Mouse (Mus musculus): ENCODE results near the gene Ciao1.
A peak's percentile ranks its signal among the peaks of the same experiment; 100 is the strongest.
"Not testable (repeated sequence)": the region's sequence is repeated elsewhere in the genome, so short reads cannot be mapped to it uniquely, and the experiment has no call there.

Ciao1 gene

GRCm38 (mm10) chr2:127250291-127251008 lies 2.8 kb upstream of the Ciao1 start:
- DNase-seq (ENCODE audit: low read depth, low spot score), result no peak

GRCm38 (mm10) chr2:127248334-127249004 lies 853 bp upstream of the Ciao1 start:
- peak; percentile 50 for DNase-seq (ENCODE audit: low read depth, low spot score)

- no peak for DNase-seq (ENCODE audit: low read depth, low spot score)
Observed at GRCm38 (mm10) chr2:127240065-127240464, 7.6 kb downstream of the Ciao1 start.

- no peak for DNase-seq (ENCODE audit: low read depth, low spot score)
Observed at GRCm38 (mm10) chr2:127237897-127238610, 9.6 kb downstream of the Ciao1 start.

GRCm38 (mm10) chr2:127225261-127225660 lies 22.4 kb downstream of the Ciao1 start:
- DNase-seq (ENCODE audit: low read depth, low spot score), result no peak

GRCm38 (mm10) chr2:127217746-127218145 lies 29.9 kb downstream of the Ciao1 start:
- DNase-seq (ENCODE audit: low read depth, low spot score), result no peak

- DNase-seq (ENCODE audit: low read depth, low spot score), result no peak
Observed at GRCm38 (mm10) chr2:127210701-127211100, 36.9 kb downstream of the Ciao1 start.

GRCm38 (mm10) chr2:127208452-127208769 lies 39.2 kb downstream of the Ciao1 start:
- DNase-seq (ENCODE audit: low read depth, low spot score), result no peak

GRCm38 (mm10) chr2:127207547-127208451 lies 39.8 kb downstream of the Ciao1 start, which contains the start of the genes 1810024B03Rik and Snrnp200:
Gene 1810024B03Rik, minus strand, starts transcription at chr2:127208280.
Gene Snrnp200, plus strand, starts transcription at chr2:127208386.
- peak; percentile 96 for DNase-seq (ENCODE audit: low read depth, low spot score)

GRCm38 (mm10) chr2:127206916-127207315 lies 40.7 kb downstream of the Ciao1 start:
- DNase-seq (ENCODE audit: low read depth, low spot score), result no peak

- DNase-seq (ENCODE audit: low read depth, low spot score), result not testable (repeated sequence)
Observed at GRCm38 (mm10) chr2:127205936-127206335, 41.7 kb downstream of the Ciao1 start.

- peak; percentile 81 for DNase-seq (ENCODE audit: low read depth, low spot score)
Observed at GRCm38 (mm10) chr2:127204932-127205331, 42.7 kb downstream of the Ciao1 start.

Measured in CD4-positive, CD25-positive, alpha-beta regulatory T cell, adult 2 months (primary cell).